Mouse (Mus musculus): Measurements from ENCODE around the gene Olfr1431. TPM values are rescaled to one million over a fixed set of nuclear protein-coding genes. Genes with fewer than 3 reads are reported as not detected.

The Olfr1431 gene
- not detected for polyA plus RNA-seq (2017; shearing (Covaris generic))

GRCm38 (mm10) chr19:12200334-12200733 is at the start of gene Olfr1431:
Gene Olfr1431 (plus strand): TSS chr19:12200634.

GRCm38 (mm10) chr19:12170062-12170599 is 30.3 kb upstream of the Olfr1431 start, which contains the start of gene Olfr1555-ps1:
Gene Olfr1555-ps1 (minus strand): TSS chr19:12170112.

GRCm38 (mm10) chr19:12232496-12232895 is 32.1 kb downstream of the Olfr1431 start, which contains the start of gene Olfr1432:
Gene Olfr1432 (minus strand): TSS chr19:12232596.

DNA sequence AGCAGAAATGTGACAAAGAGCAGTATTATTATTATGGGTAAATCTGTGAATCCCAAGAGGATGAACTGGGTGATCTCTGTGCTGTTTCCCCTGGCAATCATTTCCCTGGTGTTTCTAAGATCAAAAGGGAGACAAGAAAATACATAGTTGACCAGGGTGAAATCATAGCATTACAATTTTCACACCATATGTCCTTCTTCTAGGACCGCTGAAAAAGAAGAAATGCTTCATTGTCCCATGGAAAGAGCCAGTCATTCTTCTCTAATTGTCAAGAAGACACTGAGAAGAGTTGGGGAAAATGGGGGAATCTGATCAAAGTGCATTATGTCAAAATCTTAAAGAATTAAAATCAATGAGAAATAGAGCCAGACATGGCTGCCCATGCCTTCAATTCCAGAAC is 41.1 kb downstream of the Olfr1431 start, which contains the start of gene Olfr262:
Olfr262 (minus strand) TSS at position 101 of the 400 bp plus-strand sequence.

GRCm38 (mm10) chr19:12260732-12261131 is 60.3 kb downstream of the Olfr1431 start, which contains the start of gene Olfr235:
Gene Olfr235 (plus strand): TSS chr19:12261032.

Other genes with a start within 250 kb of the Olfr1431 start
- 50.4 TPM for gene Osbp, start 234.7 kb upstream of the Olfr1431 start, polyA plus RNA-seq (2017; shearing (Covaris generic))
- gene Olfr1423, start 159.3 kb upstream of the Olfr1431 start, polyA plus RNA-seq (2017; shearing (Covaris generic)) = not detected
- gene Olfr1424, start 138.0 kb upstream of the Olfr1431 start, polyA plus RNA-seq (2017; shearing (Covaris generic)) = 0.29 TPM
- not detected for gene Olfr1425, start 122.9 kb upstream of the Olfr1431 start, polyA plus RNA-seq (2017; shearing (Covaris generic))
- not detected for gene Olfr1426, start 108.6 kb upstream of the Olfr1431 start, polyA plus RNA-seq (2017; shearing (Covaris generic))
- not detected for gene Olfr1427, start 97.3 kb upstream of the Olfr1431 start, polyA plus RNA-seq (2017; shearing (Covaris generic))
- gene Olfr1428, start 84.7 kb upstream of the Olfr1431 start, polyA plus RNA-seq (2017; shearing (Covaris generic)) = not detected
- gene Olfr76, start 77.4 kb upstream of the Olfr1431 start, polyA plus RNA-seq (2017; shearing (Covaris generic)) = not detected
- not detected for gene Olfr1555-ps1, start 30.5 kb upstream of the Olfr1431 start, polyA plus RNA-seq (2017; shearing (Covaris generic))
- gene Olfr1432, start 32.0 kb downstream of the Olfr1431 start, polyA plus RNA-seq (2017; shearing (Covaris generic)) = not detected
- 0.73 TPM for gene Olfr262, start 41.0 kb downstream of the Olfr1431 start, polyA plus RNA-seq (2017; shearing (Covaris generic))
- not detected for gene Olfr235, start 60.4 kb downstream of the Olfr1431 start, polyA plus RNA-seq (2017; shearing (Covaris generic))
- gene Olfr1434, start 79.2 kb downstream of the Olfr1431 start, polyA plus RNA-seq (2017; shearing (Covaris generic)) = not detected
- gene Olfr1436, start 98.5 kb downstream of the Olfr1431 start, polyA plus RNA-seq (2017; shearing (Covaris generic)) = not detected
- gene Olfr1437, start 124.5 kb downstream of the Olfr1431 start, polyA plus RNA-seq (2017; shearing (Covaris generic)) = not detected
- 0.16 TPM for gene Olfr1438-ps1, start 135.3 kb downstream of the Olfr1431 start, polyA plus RNA-seq (2017; shearing (Covaris generic))
- 0.26 TPM for gene Olfr1440, start 186.6 kb downstream of the Olfr1431 start, polyA plus RNA-seq (2017; shearing (Covaris generic))
- gene Olfr1441, start 216.8 kb downstream of the Olfr1431 start, polyA plus RNA-seq (2017; shearing (Covaris generic)) = not detected
- gene Pfpl, start 227.3 kb downstream of the Olfr1431 start, polyA plus RNA-seq (2017; shearing (Covaris generic)) = 0.26 TPM